Mouse (Mus musculus): Measurements from ENCODE around the gene Hist1h4m.
A peak's percentile ranks its signal among the peaks of the same experiment; 100 is the strongest.
"Not testable (repeated sequence)": the region's sequence is repeated elsewhere in the genome, so short reads cannot be mapped to it uniquely, and the experiment has no call there.

Hist1h4m gene

GRCm38 (mm10) chr13:21811074-21811473 lies 472 bp upstream of the Hist1h4m start:
- not testable (repeated sequence) for DNase-seq

- DNase-seq = peak; percentile 23
Measured at GRCm38 (mm10) chr13:21812092-21812491, 546 bp downstream of the Hist1h4m start.

GRCm38 (mm10) chr13:21820082-21820890 lies 8.7 kb downstream of the Hist1h4m start:
- not testable (repeated sequence) for DNase-seq

GRCm38 (mm10) chr13:21828511-21828910 lies 17.0 kb downstream of the Hist1h4m start:
- DNase-seq = no peak

GRCm38 (mm10) chr13:21830344-21830743 lies 18.8 kb downstream of the Hist1h4m start:
- DNase-seq = peak; percentile 17

- DNase-seq = peak; percentile 43
Measured at GRCm38 (mm10) chr13:21831418-21832394, 20.2 kb downstream of the Hist1h4m start, which contains the start of gene Hist1h4n. TSS of gene Hist1h4n (minus strand) at chr13:21832196.

- not testable (repeated sequence) for DNase-seq
Measured at GRCm38 (mm10) chr13:21833461-21833860, 21.9 kb downstream of the Hist1h4m start, which contains the start of the genes Hist1h2ap and Hist1h2br. TSS of gene Hist1h2ap (minus strand) at chr13:21833507. TSS of gene Hist1h2br (plus strand) at chr13:21833743.

- not testable (repeated sequence) for DNase-seq
Measured at GRCm38 (mm10) chr13:21840508-21840907, 29.0 kb downstream of the Hist1h4m start.

GRCm38 (mm10) chr13:21846356-21846755 lies 34.8 kb downstream of the Hist1h4m start:
- not testable (repeated sequence) for DNase-seq

- no peak for DNase-seq
Measured at GRCm38 (mm10) chr13:21847883-21848282, 36.3 kb downstream of the Hist1h4m start.

- not testable (repeated sequence) for DNase-seq
Measured at GRCm38 (mm10) chr13:21850696-21851095, 39.1 kb downstream of the Hist1h4m start.

- no peak for DNase-seq
Measured at GRCm38 (mm10) chr13:21852215-21852945, 40.8 kb downstream of the Hist1h4m start.

- DNase-seq = peak; percentile 71
Measured at GRCm38 (mm10) chr13:21855146-21855545, 43.6 kb downstream of the Hist1h4m start.

GRCm38 (mm10) chr13:21855698-21856162 lies 44.2 kb downstream of the Hist1h4m start:
- DNase-seq = peak; percentile 31

GRCm38 (mm10) chr13:21861608-21862007 lies 50.1 kb downstream of the Hist1h4m start:
- no peak for DNase-seq
